Mouse (Mus musculus) small intestine, adult 2 months (tissue): ENCODE measurements around the gene Th.

ENCODE experiments used
- CTCF ChIP-seq: fragments of 200-500 bp; IDR thresholded peaks from 2 replicates; pipeline ENCODE4 v1.5.1; 2012; ENCODE audit warnings: low read depth, mild to moderate bottlenecking, control low read depth, inconsistent platforms, low read length, moderate library complexity, mixed read lengths; ENCODE audit not compliant: insufficient replicate concordance, insufficient read length; ENCODE audit errors: extremely low read depth
- POLR2A ChIP-seq: fragments of 200-500 bp; IDR thresholded peaks from 2 replicates; pipeline ENCODE4 v1.6.1; 2012; ENCODE audit warnings: low read depth, mild to moderate bottlenecking, control low read depth, inconsistent platforms, low read length, moderate library complexity

- TF ChIP-seq CTCF (no peak), POLR2A (no peak)
Measured at GRCm38 (mm10) chr7:142895223-142895840, 35.6 kb downstream of the Th start.
